Comparison of ENCODE assay signal across 8 mouse cellular contexts in genomic region chrX:101420700-101421095, GRCm38 (mm10). TPM values are rescaled to one million over a fixed set of nuclear protein-coding genes. Genes with fewer than 3 reads are reported as not detected.
A peak's percentile ranks its signal among the peaks of the same experiment; 100 is the strongest.
DNase-seq lines count a peak whose midpoint lies in the region; ATAC-seq and TF ChIP-seq lines count a peak whose summit lies in the region.

Gene Zmym3, minus strand, starts transcription at chrX:101420849.

- no peaks in the 10 kb centered on the region for H3K9me3 ChIP-seq in ES-Bruce4 (replicated peaks; ENCODE audit: control insufficient read depth, insufficient read depth, low read length, poor library complexity, severe bottlenecking)
- no peaks in the 10 kb centered on the region for H3K9me3 ChIP-seq in embryonic facial prominence, embryonic 15.5 days (replicated peaks)
- H3K9me3 ChIP-seq in hindbrain, embryonic 12.5 days (replicated peaks), result no peaks in the 10 kb centered on the region
- no peaks in the 10 kb centered on the region for H3K9me3 ChIP-seq in liver, embryonic 14.5 days (ENCODE audit: control insufficient read depth, low read length)
- no peaks in the 10 kb centered on the region for H3K9me3 ChIP-seq in neural tube, embryonic 15.5 days (replicated peaks)

- no peak for ATAC-seq in embryonic facial prominence, embryonic 15.5 days (ENCODE audit: insufficient number of reproducible peaks, low FRiP score, low TSS enrichment, low read depth)
- ATAC-seq in hindbrain, embryonic 12.5 days (ENCODE audit: low FRiP score), result no peak
- no peak for ATAC-seq in liver, embryonic 14.5 days (ENCODE audit: insufficient read depth)
- ATAC-seq in neural tube, embryonic 15.5 days (ENCODE audit: low FRiP score), result no peak

- H3K9ac ChIP-seq in ES-Bruce4 (ENCODE audit: low read depth, poor library complexity, severe bottlenecking), result peak within 1 kb of the TSS; percentile 88
- no peak within 1 kb of the TSS for H3K9ac ChIP-seq in embryonic facial prominence, embryonic 15.5 days
- H3K9ac ChIP-seq in hindbrain, embryonic 12.5 days, result peak within 1 kb of the TSS; percentile 55
- peak within 1 kb of the TSS; percentile 73 for H3K9ac ChIP-seq in liver, embryonic 14.5 days (replicated peaks)
- peak within 1 kb of the TSS; percentile 67 for H3K9ac ChIP-seq in neural tube, embryonic 15.5 days (replicated peaks)

- no peak for TF ChIP-seq CTCF in ES-Bruce4 (IDR thresholded peaks at IDR 0.05; ENCODE audit: low read depth, low read length)
- no peak for TF ChIP-seq CTCF in liver, embryonic 14.5 days (IDR thresholded peaks at IDR 0.05; ENCODE audit: low read depth)

- 0 out of 2 replicates have a peak, but pooled peaks cover under 1% of the 10 kb centered on the region for H3K36me3 ChIP-seq in ES-Bruce4 (ENCODE audit: control insufficient read depth, insufficient read depth, low read length, poor library complexity, severe bottlenecking)
- H3K36me3 ChIP-seq in embryonic facial prominence, embryonic 15.5 days, result no peaks in the 10 kb centered on the region
- H3K36me3 ChIP-seq in hindbrain, embryonic 12.5 days, result no peaks in the 10 kb centered on the region
- no peaks in the 10 kb centered on the region for H3K36me3 ChIP-seq in liver, embryonic 14.5 days (replicated peaks; ENCODE audit: control insufficient read depth, insufficient read depth, low read depth)
- no peaks in the 10 kb centered on the region for H3K36me3 ChIP-seq in neural tube, embryonic 15.5 days

- WGBS in embryonic facial prominence, embryonic 15.5 days, result 30% methylated on average over 4 of the region's 4 CpGs
- 24% methylated on average over 4 of the region's 4 CpGs for WGBS in hindbrain, embryonic 12.5 days
- WGBS in liver, embryonic 14.5 days (ENCODE audit: insufficient replicate concordance), result 32% methylated on average over 4 of the region's 4 CpGs
- WGBS in neural tube, embryonic 15.5 days, result 29% methylated on average over 4 of the region's 4 CpGs

- peak within 1 kb of the TSS; percentile 70 for H3K4me3 ChIP-seq in ES-Bruce4 (ENCODE audit: low read depth, low read length)
- H3K4me3 ChIP-seq in embryonic facial prominence, embryonic 15.5 days (replicated peaks), result peak within 1 kb of the TSS; percentile 60
- peak within 1 kb of the TSS; percentile 54 for H3K4me3 ChIP-seq in hindbrain, embryonic 12.5 days
- peak within 1 kb of the TSS; percentile 66 to 82 for H3K4me3 ChIP-seq in liver, embryonic 14.5 days (ENCODE audit: insufficient read depth in 1 of 2, low read depth in 2 of 2, low read length in 2 of 2)
- H3K4me3 ChIP-seq in neural tube, embryonic 15.5 days (replicated peaks), result peak within 1 kb of the TSS; percentile 55

- H3K27ac ChIP-seq in ES-Bruce4 (ENCODE audit: insufficient read depth, low read length), result no peak within 1 kb of the TSS
- H3K27ac ChIP-seq in embryonic facial prominence, embryonic 15.5 days (replicated peaks), result peak within 1 kb of the TSS; percentile 74
- H3K27ac ChIP-seq in hindbrain, embryonic 12.5 days, result peak within 1 kb of the TSS; percentile 72
- H3K27ac ChIP-seq in liver, embryonic 14.5 days, result no peak within 1 kb of the TSS
- H3K27ac ChIP-seq in neural tube, embryonic 15.5 days (replicated peaks), result peak within 1 kb of the TSS; percentile 89

- no peak for TF ChIP-seq EP300 in ES-Bruce4 (IDR thresholded peaks at IDR 0.05; ENCODE audit: insufficient read depth, low read depth, low read length)
- TF ChIP-seq EP300 in liver, embryonic 14.5 days (IDR thresholded peaks at IDR 0.05; ENCODE audit: low read depth), result no peak

- no peaks in the 10 kb centered on the region for H3K27me3 ChIP-seq in ES-Bruce4 (ENCODE audit: control insufficient read depth, insufficient read depth, low read length, poor library complexity, severe bottlenecking)
- no peaks in the 10 kb centered on the region for H3K27me3 ChIP-seq in embryonic facial prominence, embryonic 15.5 days
- peaks cover 7% of the 10 kb centered on the region; the same call in 1 of the 2 replicates for H3K27me3 ChIP-seq in hindbrain, embryonic 12.5 days
- no peaks in the 10 kb centered on the region for H3K27me3 ChIP-seq in liver, embryonic 14.5 days (ENCODE audit: control insufficient read depth, insufficient read depth, low read length)
- no peaks in the 10 kb centered on the region for H3K27me3 ChIP-seq in neural tube, embryonic 15.5 days (replicated peaks)

- TF ChIP-seq POLR2A in ES-Bruce4 (IDR thresholded peaks at IDR 0.05; ENCODE audit: insufficient read depth, low read length), result no peak

- H3K4me2 ChIP-seq in embryonic facial prominence, embryonic 15.5 days (replicated peaks), result peak within 1 kb of the TSS; percentile 57
- peak within 1 kb of the TSS; percentile 53 for H3K4me2 ChIP-seq in hindbrain, embryonic 12.5 days (replicated peaks)
- H3K4me2 ChIP-seq in liver, embryonic 14.5 days (ENCODE audit: low read depth), result peak within 1 kb of the TSS; percentile 71
- peak within 1 kb of the TSS; percentile 59 for H3K4me2 ChIP-seq in neural tube, embryonic 15.5 days

- no peaks in the 10 kb centered on the region for H3K4me1 ChIP-seq in ES-Bruce4 (ENCODE audit: control insufficient read depth, insufficient read depth, low read length)
- peaks cover 11% of the 10 kb centered on the region for H3K4me1 ChIP-seq in embryonic facial prominence, embryonic 15.5 days
- H3K4me1 ChIP-seq in hindbrain, embryonic 12.5 days, result peaks cover 9% of the 10 kb centered on the region
- H3K4me1 ChIP-seq in liver, embryonic 14.5 days (replicated peaks; ENCODE audit: control insufficient read depth in 2 of 2, insufficient read depth in 2 of 2, low read length in 1 of 2), result peaks cover 0 to 4% of the 10 kb centered on the region in 2 experiments; a peak in 1 of 4 replicates
- peaks cover 17% of the 10 kb centered on the region for H3K4me1 ChIP-seq in neural tube, embryonic 15.5 days

- DNase-seq in cerebellum, adult 11-12 months, result peak; percentile 18
- DNase-seq in cerebellum, adult 9-11 months, result no peak
- no peak for DNase-seq in liver, embryonic 14.5 days (ENCODE audit: low read depth in 3 of 3, low spot score in 3 of 3)
- DNase-seq in spleen, adult 18-20 months, result no peak

RNA-seq across cellular contexts. Expression of gene Zmym3, which starts in this region (rescaled TPM):
- 39.1 and 40.3 TPM in 2 replicates for polyA plus RNA-seq in ES-Bruce4 (2011; ENCODE audit: insufficient read depth, insufficient read length, low read depth, missing spikeins)
- polyA plus RNA-seq in embryonic facial prominence, embryonic 15.5 days (2015; fragmentation: Nextera tagmentation; extraction: Ambion mirVana), result 30.6 and 33.0 TPM in 2 replicates
- 43.5 and 52.6 TPM in 2 replicates for polyA plus RNA-seq in hindbrain, embryonic 12.5 days (2016; fragmentation: Nextera tagmentation; extraction: Ambion mirVana)
- 9.6 and 11.4 TPM in 2 replicates for polyA plus RNA-seq in liver, embryonic 14.5 days (2012; rRNA removed)
- 4.3 and 4.4 TPM in 2 replicates for polyA plus RNA-seq in liver, embryonic 14.5 days (2014; fragmentation: Nextera tagmentation; extraction: Ambion mirVana)
- 72.3 and 83.4 TPM in 2 replicates for polyA plus RNA-seq in neural tube, embryonic 15.5 days (2015; fragmentation: Nextera tagmentation; extraction: Ambion mirVana)

Comparison
In these comparisons a context has a peak if more than half of its experiments do, and no peak if none do; other contexts are left out.
1. H3K27ac ChIP-seq: peak in embryonic facial prominence, embryonic 15.5 days (single experiment), hindbrain, embryonic 12.5 days (single experiment) and neural tube, embryonic 15.5 days (single experiment); none in ES-Bruce4 (single experiment) and liver, embryonic 14.5 days (single experiment).
2. Peak in every context shown above with its lines, with median percentiles within 50 percentile points of each other: H3K4me3 ChIP-seq and H3K4me2 ChIP-seq.